Mouse (Mus musculus) limb, embryonic 11.5 days (tissue): ENCODE measurements around the gene Fam110a. TPM values are rescaled to one million over a fixed set of nuclear protein-coding genes. Genes with fewer than 3 reads are reported as not detected.

ENCODE experiments used
- ATAC-seq: fragments of 200-750 bp; cut with Nextera tagmentation; 2 replicates; pipeline ENCODE4 v1.8.0; 2017; ENCODE audit warnings: low read depth; ENCODE audit not compliant: insufficient number of reproducible peaks, low FRiP score, low TSS enrichment
- DNase-seq: peaks from one replicate; pipeline ENCODE4 v3.0.0-alpha.2; 2015; ENCODE audit warnings: low spot score
- H3K27ac ChIP-seq: fragments of 300-500 bp; sonication (generic); replicated peaks from 2 replicates; pipeline ENCODE4 v1.5.1; 2014; ENCODE audit warnings: low read depth, mild to moderate bottlenecking, low read length
- H3K27me3 ChIP-seq: fragments of 300-500 bp; sonication (generic); 2 replicates; pipeline ENCODE4 v1.6.1; 2014; ENCODE audit warnings: mild to moderate bottlenecking, low read length, mixed read lengths; ENCODE audit not compliant: control insufficient read depth, insufficient read depth
- H3K36me3 ChIP-seq: fragments of 300-500 bp; sonication (generic); 2 replicates; pipeline ENCODE4 v1.6.1; 2014; ENCODE audit warnings: mild to moderate bottlenecking, low read length, moderate library complexity, mixed read lengths; ENCODE audit not compliant: control insufficient read depth, insufficient read depth
- H3K4me1 ChIP-seq: fragments of 300-500 bp; sonication (generic); 2 replicates; pipeline ENCODE4 v1.6.1; 2014; ENCODE audit warnings: low read length, mixed read lengths; ENCODE audit not compliant: control insufficient read depth, insufficient read depth
- H3K4me2 ChIP-seq: fragments of 300-500 bp; sonication (generic); 2 replicates; pipeline ENCODE4 v1.6.1; 2014; ENCODE audit warnings: low read depth, mild to moderate bottlenecking, moderate library complexity; ENCODE audit not compliant: severe bottlenecking
- H3K4me3 ChIP-seq: fragments of 300-500 bp; sonication (generic); 2 replicates; pipeline ENCODE4 v1.5.1; 2014; ENCODE audit warnings: low read depth, low read length
- H3K9ac ChIP-seq: fragments of 300-500 bp; sonication (generic); 2 replicates; pipeline ENCODE4 v1.6.1; 2014; ENCODE audit warnings: mild to moderate bottlenecking, low read length
- H3K9me3 ChIP-seq: fragments of 300-500 bp; sonication (generic); 2 replicates; pipeline ENCODE4 v1.6.1; 2016; ENCODE audit warnings: low read length; ENCODE audit not compliant: control insufficient read depth
- WGBS: fragments of 180-500 bp; shearing (Covaris S2); extraction: QIAGEN DNeasy Blood & Tissue Kit; methylation state at CpG from one replicate; pipeline ENCODE4 v1.1.7; 2014; 5-methylcytosine and 5-hydroxymethylcytosine counted together
- polyA plus RNA-seq: library from polyadenylated mRNA; unstranded; fragments of >200 nt; fragmentation: Nextera tagmentation; extraction: Ambion mirVana; gene quantifications from 2 replicates; pipeline ENCODE4 v1.2.1, GENCODE M21; 2014

Gene Fam110a
- polyA plus RNA-seq, 1 experiment from 2014 or later = 31.7 TPM

- Histone ChIP-seq H3K9me3 (no peaks in the 10 kb centered on the region), H3K4me3 (no peak overlapping the region), H3K4me2 (no peak overlapping the region), H3K4me1 (peaks cover 12% of the 10 kb centered on the region), H3K27ac (no peak overlapping the region), H3K9ac (no peak overlapping the region), H3K36me3 (no peaks in the 10 kb centered on the region), H3K27me3 (no peaks in the 10 kb centered on the region)
- DNase-seq (no peak), ATAC-seq (no peak)
- 78% methylated on average over 10 of the region's 10 CpGs for WGBS
Observed at GRCm38 (mm10) chr2:151962474-151962873, 17.5 kb downstream of the Fam110a start.

GRCm38 (mm10) chr2:151961284-151962196 lies 18.5 kb downstream of the Fam110a start:
- Histone ChIP-seq H3K4me3 (no peak overlapping the region), H3K9ac (no peak overlapping the region), H3K36me3 (no peaks in the 10 kb centered on the region), H3K4me2 (no peak overlapping the region), H3K27me3 (no peaks in the 10 kb centered on the region), H3K9me3 (no peaks in the 10 kb centered on the region), H3K4me1 (peaks cover 9% of the 10 kb centered on the region), H3K27ac (no peak overlapping the region)
- 57% methylated on average over 9 of the region's 9 CpGs for WGBS
- ATAC-seq (no peak), DNase-seq (no peak)

- no peaks in the 10 kb centered on the region for H3K27me3 ChIP-seq
- peak; percentile 16; the same call in 1 of the 2 replicates for ATAC-seq
- H3K9me3 ChIP-seq = no peaks in the 10 kb centered on the region
- WGBS = 27% methylated on average over 5 of the region's 5 CpGs
- no peak for DNase-seq
- H3K27ac ChIP-seq = no peak overlapping the region
- H3K4me2 ChIP-seq = no peak overlapping the region
- no peak overlapping the region for H3K4me3 ChIP-seq
- no peaks in the 10 kb centered on the region for H3K36me3 ChIP-seq
- no peak overlapping the region for H3K9ac ChIP-seq
- H3K4me1 ChIP-seq = peaks cover 4% of the 10 kb centered on the region
Observed at GRCm38 (mm10) chr2:151959274-151959673, 20.7 kb downstream of the Fam110a start.

GRCm38 (mm10) chr2:151956500-151957137 lies 23.4 kb downstream of the Fam110a start:
- no peak overlapping the region for H3K27ac ChIP-seq
- H3K9me3 ChIP-seq = no peaks in the 10 kb centered on the region
- WGBS = 75% methylated on average over 4 of the region's 4 CpGs
- H3K4me1 ChIP-seq = no peaks in the 10 kb centered on the region
- no peaks in the 10 kb centered on the region for H3K36me3 ChIP-seq
- no peak overlapping the region for H3K9ac ChIP-seq
- no peak overlapping the region for H3K4me2 ChIP-seq
- ATAC-seq (no peak), DNase-seq (no peak)
- no peaks in the 10 kb centered on the region for H3K27me3 ChIP-seq
- H3K4me3 ChIP-seq = no peak overlapping the region

- 89% methylated on average over 8 of the region's 8 CpGs for WGBS
- ATAC-seq (no peak), DNase-seq (no peak)
Observed at GRCm38 (mm10) chr2:151953665-151954064, 26.4 kb downstream of the Fam110a start.

GRCm38 (mm10) chr2:151949082-151949774 lies 30.8 kb downstream of the Fam110a start:
- 77% methylated on average over 2 of the region's 2 CpGs for WGBS
- no peak overlapping the region for H3K27ac ChIP-seq
- H3K4me2 ChIP-seq = no peak overlapping the region
- DNase-seq = no peak
- H3K27me3 ChIP-seq = no peaks in the 10 kb centered on the region
- H3K4me1 ChIP-seq = no peaks in the 10 kb centered on the region
- no peaks in the 10 kb centered on the region for H3K36me3 ChIP-seq
- H3K9ac ChIP-seq = no peak overlapping the region
- ATAC-seq = no peak
- no peaks in the 10 kb centered on the region for H3K9me3 ChIP-seq
- no peak overlapping the region for H3K4me3 ChIP-seq

More at GRCm38 (mm10) chr2:151953665-151954064, 26.4 kb downstream of the Fam110a start:
- Histone ChIP-seq H3K9ac (no peak overlapping the region), H3K36me3 (no peaks in the 10 kb centered on the region), H3K4me1 (no peaks in the 10 kb centered on the region), H3K9me3 (no peaks in the 10 kb centered on the region), H3K4me2 (no peak overlapping the region), H3K4me3 (no peak overlapping the region), H3K27ac (no peak overlapping the region), H3K27me3 (no peaks in the 10 kb centered on the region)

- H3K9me3 ChIP-seq = no peaks in the 10 kb centered on the region
- H3K4me3 ChIP-seq = no peak overlapping the region
- 87% methylated on average over 7 of the region's 7 CpGs for WGBS
- H3K4me2 ChIP-seq = no peak overlapping the region
- ATAC-seq = no peak
- H3K27ac ChIP-seq = no peak overlapping the region
- no peak for DNase-seq
- no peak overlapping the region for H3K9ac ChIP-seq
- H3K36me3 ChIP-seq = no peaks in the 10 kb centered on the region
- H3K27me3 ChIP-seq = no peaks in the 10 kb centered on the region
- no peaks in the 10 kb centered on the region for H3K4me1 ChIP-seq
Observed at GRCm38 (mm10) chr2:151948311-151948710, 31.7 kb downstream of the Fam110a start.

- H3K4me3 ChIP-seq = no peak overlapping the region
Observed at GRCm38 (mm10) chr2:151947617-151948016, 32.4 kb downstream of the Fam110a start.

More at GRCm38 (mm10) chr2:151947617-151948016, 32.4 kb downstream of the Fam110a start:
- no peak for DNase-seq
- no peak for ATAC-seq
- Histone ChIP-seq H3K4me1 (no peaks in the 10 kb centered on the region), H3K4me2 (no peak overlapping the region), H3K9ac (no peak overlapping the region), H3K27ac (no peak overlapping the region), H3K27me3 (no peaks in the 10 kb centered on the region), H3K9me3 (no peaks in the 10 kb centered on the region), H3K36me3 (no peaks in the 10 kb centered on the region)
- WGBS = 93% methylated on average over 2 of the region's 2 CpGs
